Mouse (Mus musculus): ENCODE data around the gene Epas1.

Gene Epas1

GRCm38 (mm10) chr17:86827391-86828165 lies 74.1 kb downstream of the Epas1 start:
- DNase-seq (ENCODE audit: low read depth, low spot score): no peak

DNA sequence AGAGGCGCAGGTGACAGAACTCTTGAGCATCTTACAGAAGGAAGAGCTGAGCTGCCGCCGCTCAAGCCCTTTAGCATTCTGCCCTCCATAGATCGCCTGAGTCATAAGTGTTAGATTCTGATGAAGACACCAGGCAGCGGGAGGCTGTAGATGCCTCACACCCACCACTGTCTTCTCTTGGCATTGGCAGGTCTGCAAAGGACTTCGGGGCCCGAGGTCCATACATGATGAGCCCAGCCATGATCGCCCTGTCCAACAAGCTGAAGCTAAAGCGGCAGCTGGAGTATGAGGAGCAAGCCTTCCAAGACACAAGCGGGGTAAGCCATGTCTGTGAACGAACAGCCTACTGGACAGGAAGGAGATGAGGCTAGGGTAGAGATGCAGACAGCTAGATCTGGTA lies 75.0 kb downstream of the Epas1 start:
- DNase-seq (ENCODE audit: low read depth, low spot score): no peak

DNA sequence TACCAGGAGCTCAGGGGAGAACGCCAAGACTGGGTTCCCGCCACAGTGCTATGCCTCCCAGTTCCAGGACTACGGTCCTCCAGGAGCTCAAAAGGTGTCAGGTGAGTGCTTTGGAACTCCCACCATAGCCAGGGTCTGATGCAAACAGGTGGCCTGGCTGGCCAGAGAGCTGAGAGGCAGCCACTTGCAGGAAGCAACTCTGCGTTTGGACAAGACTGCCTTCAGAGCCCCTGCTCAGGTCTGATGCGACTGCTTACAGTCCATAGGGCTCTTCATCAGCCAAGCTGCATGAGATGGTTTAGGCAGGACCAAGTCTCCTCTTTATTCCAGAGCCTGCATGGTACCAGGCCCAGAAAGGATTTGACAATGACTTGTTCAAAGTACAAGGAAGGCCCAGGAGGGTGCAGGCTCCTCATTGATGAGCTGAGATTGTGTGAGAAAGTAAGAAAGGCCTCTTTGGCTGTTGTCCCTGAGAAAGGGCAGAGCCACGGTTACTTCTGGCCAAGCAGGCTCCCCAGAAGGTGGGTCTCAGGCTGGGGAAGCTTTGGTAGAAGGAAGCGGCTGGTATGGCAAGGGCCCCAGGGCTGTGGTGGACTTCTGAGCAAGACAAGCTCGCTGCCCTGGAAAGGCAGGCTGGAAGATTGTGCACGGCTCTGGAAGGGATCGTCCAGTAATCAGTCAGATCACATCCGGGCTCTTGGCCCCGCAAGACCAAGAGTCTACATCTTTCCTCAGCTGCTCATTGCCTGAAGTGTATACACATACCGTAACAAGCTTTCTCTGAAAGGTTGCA lies 76.1 kb downstream of the Epas1 start:
- no peak for DNase-seq (ENCODE audit: low read depth, low spot score)

DNA sequence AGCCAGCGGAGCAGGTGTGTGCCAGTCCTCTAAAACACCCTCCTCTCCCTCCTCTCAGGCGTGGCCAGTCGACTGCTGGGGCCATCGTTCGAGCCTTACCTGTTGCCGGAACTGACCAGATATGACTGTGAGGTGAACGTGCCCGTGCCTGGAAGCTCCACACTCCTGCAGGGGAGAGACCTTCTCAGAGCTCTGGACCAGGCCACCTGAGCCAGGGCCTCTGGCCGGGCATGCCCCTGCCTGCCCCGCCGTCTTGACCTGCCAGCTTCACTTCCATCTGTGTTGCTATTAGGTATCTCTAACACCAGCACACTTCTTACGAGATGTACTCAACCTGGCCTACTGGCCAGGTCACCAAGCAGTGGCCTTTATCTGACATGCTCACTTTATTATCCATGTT lies 77.4 kb downstream of the Epas1 start:
- no peak for DNase-seq (ENCODE audit: low read depth, low spot score)

GRCm38 (mm10) chr17:86832562-86833327 lies 79.2 kb downstream of the Epas1 start:
- DNase-seq (ENCODE audit: low read depth, low spot score): peak; percentile 29

DNA sequence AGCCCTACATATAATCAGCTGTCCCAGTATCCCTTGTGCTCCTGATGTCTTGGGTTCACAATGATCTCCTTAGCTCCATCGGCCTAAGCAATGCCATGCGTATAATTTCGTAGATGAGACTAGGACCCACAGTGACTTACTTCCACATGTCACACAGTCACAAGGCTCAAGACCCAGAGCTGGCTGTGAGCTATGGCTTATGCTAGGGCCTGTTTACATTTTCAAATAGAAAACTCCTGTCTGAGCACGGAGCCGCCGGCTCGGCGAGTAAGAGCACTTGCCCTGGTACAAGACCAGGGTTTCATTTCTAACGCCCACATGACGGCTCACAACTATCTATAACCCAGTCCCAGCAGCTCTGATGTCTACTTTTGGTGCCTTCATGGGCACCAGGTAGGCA lies 80.4 kb downstream of the Epas1 start:
- no peak for DNase-seq (ENCODE audit: low read depth, low spot score)

- no peak for DNase-seq (ENCODE audit: low read depth, low spot score)
These were observed 85.8 kb downstream of the Epas1 start for GRCm38 (mm10) chr17:86839308-86839707.

DNA sequence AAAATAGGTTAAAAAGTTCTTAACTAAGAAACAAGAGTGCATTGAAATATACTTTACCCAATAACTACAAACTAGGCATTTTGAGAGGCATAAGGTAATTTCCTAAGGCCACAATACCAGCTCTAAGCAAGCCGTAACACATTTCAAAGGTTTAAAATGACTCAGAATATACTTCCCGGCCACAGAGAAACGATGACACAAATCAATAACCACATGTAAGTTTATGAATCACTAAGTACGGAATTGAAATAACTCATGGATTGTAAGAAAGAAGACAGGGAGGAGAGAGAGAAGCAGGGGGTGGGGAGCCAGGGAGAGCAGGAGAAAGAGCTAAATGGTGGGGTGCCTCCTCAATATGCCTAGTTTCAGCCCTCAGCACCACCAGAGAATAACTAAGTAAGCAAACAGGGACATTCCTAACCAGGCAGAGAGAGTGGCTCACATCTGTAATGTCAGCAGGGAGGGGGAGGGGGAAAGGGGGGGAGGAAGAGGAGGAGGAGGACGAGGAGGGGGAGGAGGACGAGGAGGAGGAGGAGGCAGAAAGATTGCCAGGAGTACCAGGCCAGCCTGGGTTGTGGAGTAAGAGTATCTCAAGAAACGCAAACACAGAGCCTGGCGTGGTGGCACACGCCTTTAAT lies 97.3 kb downstream of the Epas1 start:
- no peak for DNase-seq (ENCODE audit: low read depth, low spot score)

DNA sequence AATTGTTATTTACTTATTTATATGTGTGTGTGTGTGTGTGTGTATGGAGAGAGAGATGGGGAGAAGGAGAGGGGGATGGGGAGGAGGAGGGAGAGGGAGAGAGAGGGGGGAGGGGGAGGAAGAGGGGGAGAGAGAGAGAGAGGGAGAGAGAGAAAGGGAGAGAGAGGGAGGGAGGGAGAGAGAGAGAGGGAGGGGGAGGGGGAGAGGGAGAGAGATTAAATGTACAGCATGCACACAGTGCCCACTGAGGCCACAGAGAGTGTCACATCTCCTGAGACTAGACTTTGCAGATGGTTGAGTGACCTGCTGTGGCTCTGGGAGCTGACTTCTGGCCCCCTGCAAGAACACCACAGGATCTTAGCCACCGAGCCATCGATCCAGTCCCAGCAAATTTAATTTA lies 98.3 kb downstream of the Epas1 start:
- DNase-seq (ENCODE audit: low read depth, low spot score): no peak

DNA sequence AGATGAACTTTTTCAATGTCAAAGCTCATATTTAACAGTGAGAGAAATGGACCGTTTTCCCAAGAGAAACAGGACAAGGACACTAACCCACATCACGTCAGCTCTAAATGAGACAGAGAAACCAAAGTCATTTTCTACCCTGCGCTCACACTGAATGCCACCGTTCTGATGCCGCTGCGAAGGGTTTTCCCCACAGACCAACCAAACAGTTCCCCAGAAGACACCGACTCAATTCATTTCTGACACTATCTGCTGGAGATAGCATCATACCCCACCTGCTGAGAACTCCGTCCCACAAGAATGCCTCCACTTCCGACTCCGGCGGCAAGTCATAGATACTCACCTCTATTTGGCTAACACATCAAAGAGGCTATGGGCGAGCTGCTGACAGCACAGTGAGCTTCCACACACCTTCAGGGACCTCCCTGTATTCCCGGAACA lies 99.1 kb downstream of the Epas1 start:
- no peak for DNase-seq (ENCODE audit: low read depth, low spot score)

- no peak for DNase-seq (ENCODE audit: low read depth, low spot score)
These were observed 117.1 kb downstream of the Epas1 start for GRCm38 (mm10) chr17:86870586-86870985.

DNA sequence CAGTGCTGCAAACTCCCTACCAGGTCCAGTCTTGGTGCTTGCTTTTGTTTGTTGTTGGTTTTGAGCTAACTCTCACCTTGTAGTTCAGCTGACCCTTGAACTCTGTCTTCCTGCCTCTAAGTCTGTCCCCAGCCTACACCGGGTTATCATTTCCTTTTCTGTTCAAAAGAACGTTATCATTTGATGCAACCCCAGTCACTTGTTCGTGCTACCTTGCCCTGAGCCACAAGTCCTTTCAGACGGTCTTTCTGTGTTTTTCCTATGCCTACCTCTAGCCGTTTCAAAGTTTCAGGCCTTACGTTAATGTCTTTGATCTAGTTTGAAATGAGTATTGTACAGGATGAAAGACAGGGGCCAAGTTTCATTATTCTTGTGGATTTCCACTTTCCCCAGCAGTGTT lies 119.1 kb downstream of the Epas1 start:
- DNase-seq (ENCODE audit: low read depth, low spot score): no peak

GRCm38 (mm10) chr17:86876940-86877339 lies 123.4 kb downstream of the Epas1 start:
- no peak for DNase-seq (ENCODE audit: low read depth, low spot score)

- DNase-seq (ENCODE audit: low read depth, low spot score): no peak
These were observed 124.2 kb downstream of the Epas1 start for GRCm38 (mm10) chr17:86877747-86878146.

DNA sequence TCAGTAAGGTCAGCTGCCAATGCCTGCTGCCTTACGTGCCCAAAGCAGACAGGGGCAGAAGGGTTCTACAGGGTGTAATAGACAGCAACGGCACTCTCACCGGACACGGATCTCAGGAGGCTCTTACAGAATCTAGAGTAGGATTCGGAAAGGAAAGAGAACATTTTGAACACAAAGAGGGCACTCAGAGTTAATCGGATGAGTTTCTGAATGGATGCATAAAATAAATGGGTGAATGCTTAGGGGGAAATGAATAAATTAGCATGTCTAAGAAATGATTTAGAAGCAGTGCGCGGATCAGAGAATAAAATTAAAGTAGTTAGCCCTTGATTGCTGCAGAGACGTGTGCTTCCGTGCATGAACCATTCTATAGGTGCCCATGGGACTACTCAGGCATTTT lies 126.6 kb downstream of the Epas1 start:
- DNase-seq (ENCODE audit: low read depth, low spot score): no peak

DNA sequence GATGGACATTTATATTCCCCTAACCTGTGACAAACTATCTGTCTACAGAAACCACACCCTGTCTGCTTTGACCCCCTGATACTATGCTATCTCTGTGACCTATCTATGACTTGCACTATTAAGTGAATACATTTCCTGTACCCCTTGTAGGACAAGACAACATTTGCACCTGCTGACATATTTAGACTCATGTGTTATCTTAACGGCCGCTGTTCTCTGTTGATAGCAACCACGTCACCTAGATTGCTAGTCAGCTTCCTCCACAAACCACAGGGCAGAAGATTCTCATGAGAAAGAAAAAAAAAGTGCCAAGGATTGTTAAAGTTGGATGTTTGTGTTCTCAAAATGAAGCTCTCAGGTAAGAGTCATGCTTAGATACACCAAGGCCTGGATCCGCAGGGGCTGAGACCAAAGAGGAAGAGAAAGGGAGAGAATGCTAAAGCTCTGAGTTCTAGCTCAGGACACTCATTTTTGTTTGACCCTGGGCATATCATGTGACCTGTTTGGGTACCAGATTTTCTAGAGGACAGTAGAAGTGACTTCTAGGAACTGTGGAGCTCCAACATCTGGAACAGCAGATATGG lies 127.1 kb downstream of the Epas1 start:
- no peak for DNase-seq (ENCODE audit: low read depth, low spot score)
